Mouse (Mus musculus): ENCODE data around the gene Tubb2a.

DNA sequence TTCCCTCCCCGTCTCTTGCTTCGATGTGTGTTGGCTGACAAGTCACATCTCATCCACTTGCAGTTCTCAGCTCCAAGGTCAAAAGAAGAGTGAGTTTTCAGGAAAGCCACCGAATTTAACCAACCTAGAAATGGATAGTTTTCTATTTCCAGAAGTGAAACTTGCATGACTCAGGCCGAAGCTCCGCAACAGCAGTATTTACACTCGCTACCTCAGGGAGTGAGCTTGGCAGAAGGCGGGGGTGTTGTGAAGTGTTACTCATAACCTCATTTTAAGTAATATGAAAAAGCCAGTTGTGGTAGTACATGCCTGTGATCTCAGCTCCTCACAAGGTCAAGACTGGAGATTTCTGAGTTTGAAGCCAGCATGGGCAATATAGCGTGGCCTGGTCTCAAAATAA is 27.3 kb downstream of the Tubb2a start:
- TF ChIP-seq POLR2A (IDR thresholded peaks at IDR 0.05; ENCODE audit: borderline replicate concordance, low read depth, low read length): no peak
- TF ChIP-seq CTCF (IDR thresholded peaks at IDR 0.05; ENCODE audit: low read depth, low read length): no peak

Measured in bone marrow macrophage, adult 2 months (primary cell).